Mouse (Mus musculus) liver, adult 2 months (tissue): ENCODE data around the gene Pds5a.

Experiments used
- CTCF ChIP-seq: fragments of 200-500 bp; IDR thresholded peaks from 2 replicates; pipeline ENCODE4 v1.5.1; 2011; ENCODE audit warnings: low read depth, low read length, control low read depth
- POLR2A ChIP-seq: fragments of 200-500 bp; IDR thresholded peaks from 2 replicates; pipeline ENCODE4 v1.6.1; 2011; ENCODE audit warnings: low read length, control low read depth; ENCODE audit not compliant: insufficient read depth; ENCODE audit errors: extremely low read depth

DNA sequence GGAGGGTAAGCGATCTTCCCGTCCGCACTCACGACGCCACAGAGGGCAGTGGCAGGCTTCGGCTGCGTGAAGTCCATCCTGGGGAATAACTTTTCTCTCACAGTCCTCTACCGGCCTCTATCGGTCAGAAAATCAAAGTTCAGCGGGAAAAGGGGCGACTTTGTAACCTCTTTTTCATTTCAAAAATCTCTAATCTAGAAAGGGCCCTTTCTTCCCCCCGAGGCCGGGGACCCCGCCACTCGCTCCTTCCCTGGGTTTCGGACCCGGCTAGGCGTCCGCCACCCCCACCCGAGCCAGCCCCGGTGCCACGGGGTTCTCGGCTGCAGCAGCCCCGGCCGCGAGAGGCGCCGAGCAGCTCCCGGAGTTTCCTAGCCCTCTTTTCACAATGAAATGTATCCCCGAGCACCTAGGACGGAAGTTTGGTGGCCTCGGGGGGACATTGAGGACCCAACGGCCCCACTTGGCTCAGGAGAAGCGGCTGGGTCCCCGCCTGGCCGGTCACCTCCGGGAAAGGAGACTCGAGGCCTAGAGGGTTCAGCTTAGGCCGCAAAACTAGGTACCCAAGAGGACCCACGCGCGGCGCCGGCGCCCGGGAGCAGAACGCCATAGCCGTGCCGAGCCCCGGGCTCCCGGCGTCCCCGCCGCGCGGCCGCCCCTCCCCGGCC, 1.1 kb downstream of the Pds5a start:
- TF ChIP-seq POLR2A (no peak), CTCF (peak; percentile 71)
